Mouse (Mus musculus): Measurements from ENCODE around the gene Fadd.

- no peak for TF ChIP-seq CTCF (IDR thresholded peaks at IDR 0.05; ENCODE audit: low read depth)
- TF ChIP-seq EP300 (IDR thresholded peaks at IDR 0.05; ENCODE audit: low read depth), result no peak
These were observed 46.2 kb upstream of the Fadd start for GRCm38 (mm10) chr7:144628334-144628915.
